Comparison of ENCODE assay signal across 9 mouse cellular contexts in genomic region chr3:145614362-145615115, GRCm38 (mm10). TPM values are rescaled to one million over a fixed set of nuclear protein-coding genes. Genes with fewer than 3 reads are reported as not detected.
DNase-seq lines count a peak whose midpoint lies in the region; ATAC-seq and TF ChIP-seq lines count a peak whose summit lies in the region.
"Had no signal": no experiment of that assay in that cellular context is flagged by ENCODE, and none has a peak within 500 bp of the region (broad histone marks: within the 10 kb centered on the region; RNA-seq: fewer than 3 reads in every experiment).

No protein-coding gene starts in this region.

- peak; percentile 55; the same call in 1 of the 2 replicates for ATAC-seq in hindbrain, embryonic 13.5 days (ENCODE audit: low FRiP score)
- peak; percentile 62 for ATAC-seq in limb, embryonic 14.5 days (ENCODE audit: low FRiP score, low read depth)
- peak; percentile 10; the same call in 1 of the 2 replicates for ATAC-seq in neural tube, embryonic 12.5 days (ENCODE audit: low FRiP score, low read depth)

- WGBS in hindbrain, embryonic 13.5 days = 22% methylated on average over 17 of the region's 17 CpGs
- WGBS in limb, embryonic 14.5 days = 11% methylated on average over 17 of the region's 17 CpGs
- 18% methylated on average over 17 of the region's 17 CpGs for WGBS in neural tube, embryonic 12.5 days

- DNase-seq in cerebellum, postnatal 14 days = peak; percentile 34 to 40
- no peak for DNase-seq in cerebellum, adult 9-11 months
- peak; percentile 65 for DNase-seq in fibroblast of lung, adult 2 months (ENCODE audit: low read depth)
- DNase-seq in limb, embryonic 14.5 days (ENCODE audit: low spot score) = peak; percentile 48
- DNase-seq in layer of hippocampus, postnatal 14 days (ENCODE audit: low spot score in 2 of 2) = no peak
- DNase-seq in cerebellum, adult 11-12 months = no peak

- H3K27ac ChIP-seq in hindbrain, embryonic 13.5 days = peak overlapping the region; percentile 70
- peak overlapping the region; percentile 65 for H3K27ac ChIP-seq in limb, embryonic 14.5 days (replicated peaks; ENCODE audit: low read depth, low read length)
- peak overlapping the region; percentile 15; the same call in 1 of the 2 replicates for H3K27ac ChIP-seq in neural tube, embryonic 12.5 days

- peaks cover 3% of the 10 kb centered on the region; the same call in 1 of the 2 replicates for H3K36me3 ChIP-seq in hindbrain, embryonic 13.5 days
- H3K36me3 ChIP-seq in limb, embryonic 14.5 days (ENCODE audit: control insufficient read depth, insufficient read depth, low read length) = no peaks in the 10 kb centered on the region
- no peaks in the 10 kb centered on the region for H3K36me3 ChIP-seq in neural tube, embryonic 12.5 days

- no peaks in the 10 kb centered on the region for H3K9me3 ChIP-seq in hindbrain, embryonic 13.5 days
- no peaks in the 10 kb centered on the region for H3K9me3 ChIP-seq in limb, embryonic 14.5 days (ENCODE audit: control insufficient read depth, low read length)
- H3K9me3 ChIP-seq in neural tube, embryonic 12.5 days = no peaks in the 10 kb centered on the region

- H3K9ac ChIP-seq in hindbrain, embryonic 13.5 days = peak overlapping the region; percentile 39
- H3K9ac ChIP-seq in limb, embryonic 14.5 days (ENCODE audit: low read depth, low read length, severe bottlenecking) = no peak overlapping the region
- no peak overlapping the region; the same call in 1 of the 2 replicates for H3K9ac ChIP-seq in neural tube, embryonic 12.5 days

- H3K4me3 ChIP-seq in hindbrain, embryonic 13.5 days = no peak overlapping the region
- H3K4me3 ChIP-seq in limb, embryonic 14.5 days (replicated peaks; ENCODE audit: low read length) = no peak overlapping the region
- no peak overlapping the region for H3K4me3 ChIP-seq in neural tube, embryonic 12.5 days

- peak overlapping the region; percentile 26; the same call in 1 of the 2 replicates for H3K4me2 ChIP-seq in hindbrain, embryonic 13.5 days
- H3K4me2 ChIP-seq in limb, embryonic 14.5 days (replicated peaks; ENCODE audit: low read depth, low read length, severe bottlenecking) = peak overlapping the region; percentile 37
- H3K4me2 ChIP-seq in neural tube, embryonic 12.5 days (replicated peaks) = peak overlapping the region; percentile 21; the same call in 1 of the 2 replicates

- peaks cover 20% of the 10 kb centered on the region for H3K4me1 ChIP-seq in hindbrain, embryonic 13.5 days (replicated peaks)
- peaks cover 26% of the 10 kb centered on the region for H3K4me1 ChIP-seq in limb, embryonic 14.5 days (ENCODE audit: control insufficient read depth, insufficient read depth, low read length)
- peaks cover 13% of the 10 kb centered on the region for H3K4me1 ChIP-seq in neural tube, embryonic 12.5 days

- no peaks in the 10 kb centered on the region for H3K27me3 ChIP-seq in hindbrain, embryonic 13.5 days
- H3K27me3 ChIP-seq in limb, embryonic 14.5 days (ENCODE audit: control insufficient read depth, insufficient read depth, low read length) = no peaks in the 10 kb centered on the region
- no peaks in the 10 kb centered on the region for H3K27me3 ChIP-seq in neural tube, embryonic 12.5 days (replicated peaks)

- no peak for TF ChIP-seq POLR2A in limb, embryonic 14.5 days (IDR thresholded peaks at IDR 0.05; ENCODE audit: borderline replicate concordance, extremely low read depth, insufficient read depth, insufficient read length)

RNA-seq across cellular contexts. Expression of gene Ccn1, which starts 35.2 kb away (rescaled TPM):
- polyA plus RNA-seq in hindbrain, embryonic 13.5 days (2015; fragmentation: Nextera tagmentation; extraction: Ambion mirVana) = 10.1 and 11.2 TPM in 2 replicates
- polyA plus RNA-seq in limb, embryonic 14.5 days (2012; rRNA removed) = 105 and 119 TPM in 2 replicates
- polyA plus RNA-seq in limb, embryonic 14.5 days (2014; fragmentation: Nextera tagmentation; extraction: Ambion mirVana) = 53.5 and 59.8 TPM in 2 replicates
- 20.2 and 25.4 TPM in 2 replicates for polyA plus RNA-seq in neural tube, embryonic 12.5 days (2016; fragmentation: Nextera tagmentation; extraction: Ambion mirVana)
- total RNA-seq in layer of hippocampus, postnatal 14 days (2021) = 1 to 10 TPM; 7.8 TPM
- total RNA-seq: neutrophil, adult 5-6 weeks had no signal

RNA-seq across cellular contexts. Expression of gene Znhit6, which starts 38.5 kb away (rescaled TPM):
- polyA plus RNA-seq in hindbrain, embryonic 13.5 days (2015; fragmentation: Nextera tagmentation; extraction: Ambion mirVana) = 34.6 and 40.1 TPM in 2 replicates
- 14.4 and 24.4 TPM in 2 replicates for polyA plus RNA-seq in limb, embryonic 14.5 days (2012; rRNA removed)
- polyA plus RNA-seq in limb, embryonic 14.5 days (2014; fragmentation: Nextera tagmentation; extraction: Ambion mirVana) = 34.5 and 35.5 TPM in 2 replicates
- polyA plus RNA-seq in neural tube, embryonic 12.5 days (2016; fragmentation: Nextera tagmentation; extraction: Ambion mirVana) = 38.4 and 40.4 TPM in 2 replicates
- total RNA-seq in layer of hippocampus, postnatal 14 days (2021) = 10 to 100 TPM; 17.4 to 17.5 TPM

Comparison
In these comparisons a context has a peak if more than half of its experiments do, and no peak if none do; other contexts are left out.
1. DNase-seq: peak in cerebellum, postnatal 14 days (2 of 2), fibroblast of lung, adult 2 months (single experiment) and limb, embryonic 14.5 days (single experiment); none in cerebellum, adult 9-11 months (single experiment), layer of hippocampus, postnatal 14 days (0 of 2) and cerebellum, adult 11-12 months (single experiment).
2. ATAC-seq: peak in every context shown above with its lines; median percentile 62 in limb, embryonic 14.5 days; 55 in hindbrain, embryonic 13.5 days; 10 in neural tube, embryonic 12.5 days.
3. H3K27ac ChIP-seq: peak in every context shown above with its lines; median percentile 70 in hindbrain, embryonic 13.5 days; 65 in limb, embryonic 14.5 days; 15 in neural tube, embryonic 12.5 days.
4. Peak in every context shown above with its lines, with median percentiles within 50 percentile points of each other: H3K4me2 ChIP-seq.